Mouse (Mus musculus) hindlimb bud, embryonic 11.5 days (tissue): ENCODE measurements around the gene Olfr826.
"Not testable (repeated sequence)": the region's sequence is repeated elsewhere in the genome, so short reads cannot be mapped to it uniquely, and the experiment has no call there.

Experiments used
- DNase-seq: peaks from one replicate; pipeline ENCODE4 v3.0.0-alpha.2; 2012; ENCODE audit warnings: low read depth, low spot score; ENCODE audit errors: extremely low spot score

Gene Olfr826

GRCm38 (mm10) chr10:130184086-130184485, at the start of gene Olfr826:
Gene Olfr826 (minus strand): TSS chr10:130184186.
- DNase-seq, result no peak

GRCm38 (mm10) chr10:130232117-130232516, 48.1 kb upstream of the Olfr826 start:
- no peak for DNase-seq

- DNase-seq, result no peak
Observed at GRCm38 (mm10) chr10:130229584-130229983, 45.6 kb upstream of the Olfr826 start.

- DNase-seq, result peak; percentile 54
Observed at GRCm38 (mm10) chr10:130228246-130228645, 44.3 kb upstream of the Olfr826 start.

- no peak for DNase-seq
Observed at GRCm38 (mm10) chr10:130225034-130225433, 41.0 kb upstream of the Olfr826 start.

GRCm38 (mm10) chr10:130214303-130214702, 30.3 kb upstream of the Olfr826 start, which contains the start of gene Olfr827:
Gene Olfr827 (minus strand): TSS chr10:130214403.
- no peak for DNase-seq

GRCm38 (mm10) chr10:130166666-130167065, 17.3 kb downstream of the Olfr826 start, which contains the start of gene Olfr825:
Gene Olfr825 (minus strand): TSS chr10:130166766.
- DNase-seq, result no peak

- no peak for DNase-seq
Observed at GRCm38 (mm10) chr10:130165196-130165595, 18.8 kb downstream of the Olfr826 start.

GRCm38 (mm10) chr10:130144121-130144520, 39.9 kb downstream of the Olfr826 start:
- DNase-seq, result no peak

GRCm38 (mm10) chr10:130142481-130142880, 41.5 kb downstream of the Olfr826 start:
- not testable (repeated sequence) for DNase-seq

GRCm38 (mm10) chr10:130134811-130135210, 49.2 kb downstream of the Olfr826 start:
- DNase-seq, result no peak

- not testable (repeated sequence) for DNase-seq
Observed at GRCm38 (mm10) chr10:130129900-130130299, 54.1 kb downstream of the Olfr826 start, which contains the start of gene Olfr824. Gene Olfr824 (minus strand): TSS chr10:130130000.
